Mouse (Mus musculus): ENCODE data around the gene Adat2.

The Adat2 gene

DNA sequence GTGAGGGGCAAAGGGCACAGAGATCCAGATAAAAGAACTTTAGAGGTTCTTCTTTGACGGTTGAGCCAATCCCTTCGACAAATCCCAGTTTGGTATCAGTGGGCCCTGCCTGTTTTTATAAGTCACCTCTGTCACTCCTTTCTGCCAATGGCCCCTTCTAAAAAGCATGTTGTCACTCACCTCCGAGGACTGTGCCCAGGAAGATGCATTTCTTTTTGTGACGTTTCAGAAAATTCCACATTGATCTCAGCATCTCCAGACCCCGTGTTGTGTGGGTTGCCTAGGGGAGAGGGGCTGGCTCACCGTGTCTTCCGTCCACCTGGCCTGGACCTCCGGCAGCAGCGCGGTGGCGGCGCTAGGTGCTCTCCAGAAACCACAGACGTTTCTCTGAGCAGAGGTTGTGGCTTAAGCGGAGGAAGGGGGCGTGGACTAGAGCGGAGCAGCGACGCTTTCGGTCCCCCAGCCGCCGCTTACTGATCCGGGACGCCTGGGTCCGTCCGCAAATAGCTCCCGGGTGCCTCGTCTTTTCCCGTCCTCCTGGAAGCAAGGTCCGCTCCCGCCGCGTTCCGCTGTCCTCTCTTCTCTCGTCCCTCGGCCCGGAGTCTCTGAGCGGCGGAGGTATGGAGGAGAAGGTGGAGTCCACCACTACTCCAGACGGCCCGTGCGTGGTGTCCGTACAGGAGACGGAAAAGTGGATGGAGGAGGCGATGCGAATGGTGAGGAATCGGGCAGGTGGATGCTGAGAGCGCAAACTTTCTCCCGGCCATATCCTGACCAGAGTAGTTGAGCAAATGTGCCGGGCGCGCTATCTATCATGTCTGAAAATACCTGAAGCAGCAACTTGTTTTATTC lies at the start of gene Adat2, which contains the start of gene Pex3:
TSS of gene Adat2 (plus strand) at position 249 of the 852 bp plus-strand sequence.
TSS of gene Pex3 (minus strand) at position 497 of the 852 bp plus-strand sequence.
- peak; percentile 95 for DNase-seq (ENCODE audit: low spot score)

DNA sequence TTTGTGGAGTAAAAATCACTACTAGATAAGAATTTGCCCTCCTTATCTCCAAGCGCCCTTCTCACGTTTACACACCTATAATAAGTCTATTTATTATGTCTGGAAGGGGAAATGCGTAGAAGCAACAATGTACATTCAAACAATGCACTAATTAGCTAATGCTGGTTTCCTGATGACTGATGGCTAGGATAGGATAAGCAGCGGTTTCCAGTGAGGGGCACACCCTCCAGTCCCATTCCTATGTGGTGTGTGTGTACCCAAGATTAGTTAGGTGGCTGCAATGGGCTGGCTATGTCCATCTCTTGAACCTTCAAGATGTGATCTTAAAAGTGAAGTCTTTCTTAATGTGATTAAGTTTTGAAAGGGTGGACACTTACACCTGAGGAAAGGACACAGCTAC lies 30.8 kb upstream of the Adat2 start:
- no peak for DNase-seq (ENCODE audit: low spot score)

DNA sequence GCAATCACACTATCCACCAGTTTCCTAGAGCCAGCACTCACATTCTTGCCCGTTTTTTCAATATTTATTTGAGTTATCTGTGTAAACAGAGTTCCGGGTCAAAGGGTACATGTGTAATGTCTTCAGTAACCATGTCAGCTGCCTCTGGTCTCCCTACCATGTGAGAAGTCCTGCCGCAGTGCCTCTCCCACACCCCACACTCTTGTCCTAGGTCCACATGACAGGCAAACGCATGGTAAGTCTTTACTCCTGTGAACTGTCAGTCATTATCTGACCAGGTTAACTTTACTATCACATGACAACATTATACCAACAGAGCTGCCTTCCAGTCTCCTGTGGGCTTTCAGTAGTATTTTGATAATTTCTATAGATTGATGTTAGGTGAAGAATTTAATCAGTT lies 24.5 kb upstream of the Adat2 start:
- DNase-seq (ENCODE audit: low spot score): no peak

DNA sequence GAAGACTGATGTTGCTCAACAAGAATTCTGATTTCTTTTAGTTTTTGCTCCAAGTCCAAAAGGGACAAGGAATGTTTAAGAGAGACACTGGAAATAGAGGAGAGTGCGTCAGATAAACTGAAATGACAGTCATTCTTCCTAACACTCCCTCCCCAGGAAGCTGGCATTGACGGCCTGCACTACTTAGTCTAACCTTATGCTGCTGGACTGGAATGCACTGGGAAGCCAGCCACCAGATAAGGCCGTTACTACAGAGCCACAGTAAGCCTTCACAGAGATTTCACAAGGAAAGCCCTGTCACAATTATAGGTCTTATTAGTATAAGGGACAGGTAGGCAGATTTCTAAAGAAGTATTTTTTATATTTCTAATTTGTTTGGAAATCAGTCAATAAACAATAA lies 17.9 kb upstream of the Adat2 start:
- DNase-seq (ENCODE audit: low spot score): no peak

DNA sequence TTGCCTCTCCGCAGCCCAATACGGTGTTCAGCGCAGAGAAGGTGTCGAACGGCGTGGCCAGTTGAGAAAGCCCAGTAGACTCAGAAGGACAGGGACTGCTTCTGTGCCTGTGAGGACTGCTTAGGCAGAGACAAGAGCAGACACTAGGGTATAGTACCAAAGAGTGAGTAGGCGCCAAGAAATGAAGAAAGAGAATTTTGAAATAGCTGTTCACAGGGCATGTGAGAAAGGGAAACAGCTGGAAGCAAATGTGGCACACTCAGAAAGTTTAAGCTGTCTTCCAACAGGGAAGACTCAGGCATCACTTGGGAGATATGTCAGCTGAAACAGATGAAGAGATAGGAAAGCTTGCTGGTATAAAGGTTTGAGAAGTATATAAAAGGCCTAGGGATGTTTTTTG lies 16.0 kb upstream of the Adat2 start:
- DNase-seq (ENCODE audit: low spot score): no peak

DNA sequence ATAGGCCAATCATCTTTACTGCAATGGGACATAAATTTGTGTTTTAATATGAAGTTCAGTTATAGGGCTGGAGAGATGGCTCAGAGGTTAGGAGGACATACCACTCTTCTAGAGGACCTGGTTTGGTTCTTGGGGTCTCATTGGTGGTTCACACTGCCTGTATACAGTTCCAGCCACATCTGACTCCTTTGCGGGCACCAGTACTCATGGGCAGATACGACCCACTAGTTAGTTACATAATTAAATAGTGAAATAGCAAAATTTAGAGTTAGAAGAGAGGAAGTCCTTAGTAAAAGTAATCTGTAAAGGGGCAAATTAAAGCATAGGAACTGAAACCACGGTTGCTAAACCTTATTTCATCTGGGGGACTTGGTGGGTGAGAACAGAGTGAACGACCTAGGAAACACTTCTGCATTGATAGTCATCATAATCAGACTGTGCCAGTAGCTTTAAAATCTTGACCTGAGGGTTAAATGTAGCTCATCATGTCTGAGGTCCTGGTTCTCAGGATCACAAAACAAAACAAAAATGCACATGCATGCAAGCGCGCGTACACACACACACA lies 12.8 kb upstream of the Adat2 start:
- no peak for DNase-seq (ENCODE audit: low spot score)

DNA sequence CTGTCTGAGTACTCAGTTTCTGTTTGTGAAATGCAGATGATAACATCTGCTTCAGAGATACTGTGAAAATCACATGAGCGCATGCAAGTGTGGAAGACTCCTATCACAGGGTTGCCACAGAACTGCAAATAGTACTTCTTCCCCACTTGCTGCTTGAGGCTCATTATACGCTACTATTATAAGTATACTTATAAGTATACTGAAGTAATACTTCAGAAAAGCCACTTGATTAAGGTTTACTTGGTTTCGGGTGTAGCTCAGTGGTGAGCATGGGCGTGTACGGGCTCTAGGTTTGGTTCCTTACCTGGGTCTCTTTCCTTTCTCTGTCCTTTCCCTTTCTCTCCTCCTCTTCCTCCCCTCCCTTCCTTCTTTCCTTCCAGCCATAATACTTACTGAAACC lies 11.0 kb upstream of the Adat2 start:
- no peak for DNase-seq (ENCODE audit: low spot score)

DNA sequence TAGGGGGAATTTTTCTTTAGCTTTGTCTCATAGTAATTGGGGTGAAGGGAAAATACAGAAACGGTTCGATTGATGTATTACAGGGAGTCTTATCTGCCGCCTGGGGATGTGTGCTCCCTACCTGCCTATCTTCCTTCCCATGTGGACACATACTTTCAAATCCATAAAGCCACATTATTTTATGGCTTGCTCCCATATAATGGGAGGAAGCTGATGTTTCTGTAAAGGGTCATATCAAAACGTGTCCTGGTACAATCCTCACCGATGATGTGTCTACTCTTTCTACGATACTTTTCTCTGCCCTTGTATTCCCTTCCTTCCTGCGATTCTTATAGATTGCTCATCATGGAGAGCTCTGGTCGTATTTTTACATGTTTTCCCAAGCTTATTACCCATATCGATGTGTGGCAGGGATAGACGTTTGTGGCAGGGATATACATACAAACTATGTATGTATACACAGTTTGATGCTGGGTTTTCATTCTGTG lies 848 bp downstream of the Adat2 start:
- no peak for DNase-seq (ENCODE audit: low spot score)

DNA sequence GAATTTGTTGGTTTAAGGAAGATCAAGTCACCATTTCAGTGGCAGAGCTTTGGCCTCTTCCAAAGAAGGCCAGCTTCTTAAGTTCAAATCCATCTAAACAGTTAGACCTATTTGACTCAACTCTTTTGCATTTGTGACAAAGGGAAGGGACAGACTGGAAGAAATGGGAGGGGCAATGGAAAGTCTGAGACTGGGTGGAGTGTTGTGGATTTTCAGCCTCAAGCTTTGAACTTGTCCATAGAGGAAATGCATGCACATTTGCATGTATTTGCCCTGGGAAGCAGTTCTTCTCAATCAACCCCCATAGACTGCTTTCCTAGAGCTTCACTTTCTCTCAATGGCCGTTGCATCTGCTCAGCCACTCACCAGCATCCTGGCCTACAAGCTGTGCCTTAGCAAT lies 1.6 kb downstream of the Adat2 start:
- DNase-seq (ENCODE audit: low spot score): no peak

DNA sequence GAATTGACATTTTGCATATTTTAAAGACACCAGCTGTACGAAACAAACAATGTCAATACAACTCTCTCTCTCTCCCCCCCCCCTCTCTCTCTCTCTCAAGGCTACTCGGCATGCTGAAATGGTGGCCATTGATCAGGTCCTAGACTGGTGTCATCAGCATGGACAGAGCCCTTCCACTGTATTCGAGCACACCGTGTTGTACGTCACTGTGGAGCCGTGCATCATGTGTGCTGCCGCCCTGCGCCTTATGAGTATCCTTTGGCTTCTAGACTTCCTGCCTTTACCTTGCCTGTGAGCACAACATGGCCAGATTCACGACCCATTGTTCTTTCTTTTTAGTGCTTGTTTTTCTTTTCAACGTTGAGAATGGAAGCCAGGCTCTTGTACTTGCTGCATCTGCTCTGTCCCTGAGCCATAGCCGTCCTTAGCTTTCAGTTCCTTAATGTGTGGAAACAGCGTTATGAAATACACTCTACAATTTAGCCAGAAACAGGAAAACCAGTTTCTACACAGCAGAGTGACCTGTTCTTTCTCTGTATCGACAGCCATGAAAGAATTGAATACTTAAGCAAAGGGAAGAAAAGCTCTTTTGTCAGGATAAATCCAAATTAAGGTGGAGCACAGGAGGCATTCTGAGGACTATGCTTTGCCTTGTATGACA lies 7.5 kb downstream of the Adat2 start:
- DNase-seq (ENCODE audit: low spot score): no peak

DNA sequence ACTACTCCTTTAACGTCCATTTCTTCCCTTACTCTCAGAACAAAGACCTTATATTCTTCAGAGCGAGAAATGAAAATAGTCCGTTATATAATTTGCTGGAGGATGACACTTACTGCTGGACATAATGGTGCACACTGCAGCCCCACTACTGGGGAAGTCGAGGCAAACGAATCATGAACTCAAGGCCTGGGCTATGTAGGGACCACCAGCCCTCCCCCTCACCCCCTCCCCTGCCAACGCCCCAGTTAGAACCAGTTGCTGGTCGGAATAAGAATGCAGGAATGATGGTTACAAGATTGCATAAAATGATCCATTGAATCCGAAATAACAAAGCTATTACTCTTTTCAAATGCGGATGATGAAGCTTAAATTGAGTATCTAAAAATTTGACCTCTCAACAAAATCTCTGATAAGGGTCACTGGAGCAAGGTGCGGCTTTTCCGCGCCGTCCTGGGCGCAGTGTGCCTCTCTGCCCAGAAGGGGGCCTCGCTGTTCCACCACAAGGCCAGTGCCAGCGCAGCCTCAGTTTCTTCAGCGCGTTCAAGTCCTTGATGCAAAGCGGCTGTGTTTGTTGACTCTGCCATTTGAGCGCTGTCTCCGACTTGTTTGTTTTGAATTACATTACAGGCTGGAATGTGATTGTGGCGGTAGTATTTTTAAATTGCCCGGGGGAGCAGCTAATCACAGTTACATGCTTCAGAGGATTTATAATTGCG lies 11.8 kb downstream of the Adat2 start:
- peak; percentile 87 for DNase-seq (ENCODE audit: low spot score)

DNA sequence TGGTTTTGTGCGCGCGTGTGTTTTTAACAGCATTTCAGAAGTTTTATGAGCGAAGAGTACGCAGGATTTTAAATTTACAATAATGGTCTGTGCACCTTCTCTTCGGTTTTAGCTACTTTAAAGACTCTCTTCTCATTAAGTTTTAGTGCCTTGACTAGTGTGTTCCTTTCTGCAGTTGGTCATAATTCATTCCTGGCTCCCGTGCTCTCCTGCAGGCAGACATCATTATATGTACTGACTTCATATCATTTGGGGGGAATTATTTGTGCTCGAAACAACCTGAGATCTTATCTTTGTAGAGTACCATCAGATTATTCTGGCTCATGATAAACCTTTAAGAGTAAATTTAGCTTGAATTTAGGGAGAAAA lies 12.4 kb downstream of the Adat2 start:
- no peak for DNase-seq (ENCODE audit: low spot score)

DNA sequence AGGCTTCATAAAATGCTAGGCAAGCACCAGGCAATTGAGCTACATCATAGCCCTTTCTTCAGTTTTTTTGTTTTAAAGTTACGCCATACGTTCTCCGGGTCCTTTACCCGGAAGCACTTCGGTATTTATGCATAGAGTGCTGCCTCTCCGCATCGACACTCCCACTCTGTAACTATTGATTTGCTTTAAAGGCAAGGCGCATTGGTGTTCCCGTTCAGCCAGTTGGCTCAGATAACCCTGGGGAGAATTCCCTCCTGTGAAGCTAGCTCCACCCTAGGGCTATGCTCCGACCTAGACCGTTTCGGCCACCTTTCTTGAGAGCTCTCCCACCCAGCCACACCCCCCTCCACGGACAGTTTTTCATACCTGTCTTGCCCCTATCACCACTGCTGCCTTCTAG lies 13.7 kb downstream of the Adat2 start:
- DNase-seq (ENCODE audit: low spot score): no peak

DNA sequence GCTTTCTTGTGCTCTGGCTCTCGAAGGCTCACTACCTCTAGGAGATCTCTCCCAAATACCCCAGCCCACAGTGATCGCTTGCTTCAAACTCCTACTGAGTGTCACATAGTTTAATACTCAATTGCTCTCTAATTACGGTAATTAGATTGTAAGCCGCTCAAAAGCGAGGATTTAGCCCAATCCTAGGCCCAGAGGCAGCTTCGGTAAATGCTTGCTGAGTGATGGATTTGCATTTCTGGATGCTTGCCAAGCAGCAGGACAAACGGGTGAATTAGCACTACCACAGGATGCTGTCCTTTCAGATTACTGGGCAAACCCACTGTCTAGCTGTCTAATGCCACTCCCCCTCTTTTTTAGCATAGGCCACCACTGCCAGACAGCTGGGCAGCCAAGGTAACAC lies 17.1 kb downstream of the Adat2 start:
- no peak for DNase-seq (ENCODE audit: low spot score)

DNA sequence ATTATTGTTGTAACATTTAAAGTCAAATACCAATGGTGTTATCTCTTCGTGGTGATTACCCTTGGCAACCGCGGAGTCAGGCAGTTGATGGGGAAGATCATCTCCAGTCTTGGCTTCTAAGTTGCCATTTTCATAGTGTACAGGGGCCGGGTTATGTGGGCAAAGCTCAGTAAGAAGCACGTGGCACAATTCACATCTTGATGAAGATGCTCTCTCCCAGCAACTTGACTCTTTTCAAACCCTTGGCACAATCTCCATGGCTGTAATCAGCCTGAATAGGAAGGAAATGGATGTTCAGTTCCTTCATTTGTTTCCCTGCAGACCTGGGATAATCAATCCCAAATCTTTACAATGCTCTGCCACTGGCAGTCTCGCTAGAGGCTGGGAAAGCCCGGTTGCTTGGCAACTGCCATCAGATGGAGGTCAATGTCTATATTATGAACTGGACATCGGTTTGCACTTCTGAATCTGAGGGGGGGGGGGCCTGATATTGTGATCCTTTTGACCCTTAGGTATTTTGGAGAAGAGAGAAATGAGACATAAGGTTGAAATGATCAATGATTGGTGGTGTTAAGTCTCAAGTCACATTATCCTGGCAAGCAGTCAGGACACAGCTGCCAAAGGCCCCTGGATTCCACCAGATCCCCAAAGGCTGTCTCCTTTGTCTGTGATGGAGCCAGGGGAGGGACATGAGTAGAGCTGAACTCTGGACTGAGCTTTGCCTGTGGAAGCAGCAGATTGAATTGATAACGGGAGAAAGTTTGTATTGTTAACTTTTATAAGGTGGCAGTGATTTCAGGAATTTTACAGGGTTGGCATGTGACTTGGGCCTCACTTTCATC lies 18.2 kb downstream of the Adat2 start:
- DNase-seq (ENCODE audit: low spot score): peak; percentile 24

DNA sequence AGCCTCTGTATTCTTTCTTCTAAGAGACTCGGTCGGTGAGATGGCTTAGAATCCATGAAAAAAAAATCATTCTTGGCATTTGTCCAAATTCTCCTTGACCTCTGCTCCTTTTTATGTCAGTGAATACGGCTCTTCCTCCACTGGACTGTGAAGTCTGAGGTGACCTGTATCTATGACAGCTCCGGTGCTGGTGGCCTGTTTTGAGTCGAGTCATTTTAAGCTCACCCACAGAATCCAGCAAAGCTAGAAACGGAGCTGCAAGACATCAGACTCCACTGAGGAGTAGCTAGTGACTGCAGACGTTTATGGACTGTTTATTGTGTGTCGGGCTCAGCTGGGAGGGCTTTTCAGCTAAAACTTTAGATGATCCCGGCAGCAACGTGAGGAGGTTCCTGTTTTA lies 19.3 kb downstream of the Adat2 start:
- no peak for DNase-seq (ENCODE audit: low spot score)

DNA sequence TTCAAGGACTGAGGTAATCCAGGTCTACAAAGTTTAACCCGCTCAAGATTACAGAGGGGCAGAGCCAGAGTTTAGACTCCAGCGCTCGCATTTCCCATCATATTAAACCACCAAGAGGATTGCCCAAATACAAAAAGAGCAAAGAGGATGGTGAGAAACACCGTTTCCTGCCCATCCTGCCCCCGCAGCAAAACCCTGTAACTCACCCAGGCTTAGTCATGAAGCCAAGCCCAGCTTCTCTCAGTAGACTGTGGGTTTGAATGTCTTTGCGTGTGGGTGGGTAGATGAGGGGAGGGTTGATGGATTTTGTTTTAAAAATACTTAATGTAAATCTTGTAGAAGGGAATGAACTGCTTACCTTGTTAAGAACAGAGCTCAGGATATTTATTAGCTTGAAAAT lies 19.7 kb downstream of the Adat2 start:
- no peak for DNase-seq (ENCODE audit: low spot score)

DNA sequence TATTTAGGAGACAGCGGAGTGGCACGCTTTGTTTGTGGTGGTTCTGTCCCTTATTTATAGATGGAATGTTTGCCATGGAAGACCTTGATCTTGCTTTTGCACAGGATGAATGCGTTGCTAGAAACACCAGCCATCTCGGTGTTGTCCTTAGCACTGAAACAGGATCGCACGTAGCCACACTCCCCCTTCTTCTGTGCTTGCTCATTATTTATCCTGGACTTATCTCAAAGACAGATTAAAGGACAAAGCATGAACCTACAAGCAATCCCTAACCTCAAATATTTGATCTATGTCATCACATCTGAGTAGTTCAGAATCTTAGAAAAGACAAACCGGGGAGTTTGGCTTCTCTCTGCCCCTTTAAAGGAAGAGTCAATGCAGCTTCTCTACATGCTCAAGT lies 24.4 kb downstream of the Adat2 start:
- no peak for DNase-seq (ENCODE audit: low spot score)

DNA sequence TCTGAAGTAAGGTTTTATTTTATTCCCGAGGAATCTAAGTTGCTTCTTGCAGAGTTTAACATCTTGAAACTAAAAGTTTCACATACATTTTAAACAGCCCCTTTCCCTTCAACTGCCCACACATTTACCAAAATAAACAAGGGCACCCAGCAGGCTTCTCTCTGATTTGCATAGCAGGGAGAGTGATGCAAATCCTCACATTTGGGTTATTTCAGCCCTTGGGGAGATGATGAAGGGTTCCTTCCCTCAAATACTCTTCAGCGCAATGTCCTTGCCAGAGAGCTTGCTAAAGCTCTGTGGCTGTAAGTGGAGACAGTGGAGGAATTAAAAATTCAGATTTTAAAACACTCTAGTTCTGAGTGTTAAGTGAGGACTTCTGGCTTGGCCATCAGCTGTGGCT lies 35.2 kb downstream of the Adat2 start:
- no peak for DNase-seq (ENCODE audit: low spot score)

DNA sequence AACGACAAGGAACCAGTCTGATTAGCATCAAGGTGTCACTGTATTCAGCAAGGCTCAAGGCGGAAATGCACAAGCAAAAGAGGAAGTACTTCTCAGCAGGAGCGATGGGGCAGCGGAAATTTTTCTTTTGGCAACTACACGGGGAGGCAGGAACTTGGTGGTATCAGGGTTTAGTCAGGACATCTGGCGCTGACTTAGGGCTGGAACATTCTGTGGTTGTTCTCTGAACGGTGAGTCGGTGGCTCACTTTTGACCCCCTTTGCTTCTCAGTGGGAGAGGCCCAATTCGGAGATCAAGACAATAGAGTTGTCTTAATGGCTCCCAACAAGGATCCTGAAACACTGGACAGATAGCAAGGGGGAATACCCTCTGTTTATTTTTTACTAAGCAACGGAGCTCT lies 39.5 kb downstream of the Adat2 start:
- DNase-seq (ENCODE audit: low spot score): no peak

DNA sequence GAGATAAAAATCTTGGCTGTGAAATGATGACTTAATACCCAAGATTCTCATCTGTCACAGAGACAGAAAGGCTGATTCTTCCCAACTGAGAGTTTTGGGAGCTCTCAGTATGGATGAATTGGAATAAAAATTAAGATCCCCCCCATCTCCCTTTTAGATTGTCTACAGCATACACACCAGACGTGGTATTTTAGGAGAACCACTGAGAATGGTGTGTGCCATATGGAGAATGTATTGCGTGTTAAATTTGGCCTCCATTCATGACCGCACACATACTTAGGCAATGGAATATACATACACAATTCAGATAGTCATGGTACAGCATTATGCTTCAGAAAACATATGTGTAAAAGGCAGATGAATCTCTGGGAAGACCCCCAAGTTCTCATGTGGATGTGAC lies 40.8 kb downstream of the Adat2 start:
- no peak for DNase-seq (ENCODE audit: low spot score)

DNA sequence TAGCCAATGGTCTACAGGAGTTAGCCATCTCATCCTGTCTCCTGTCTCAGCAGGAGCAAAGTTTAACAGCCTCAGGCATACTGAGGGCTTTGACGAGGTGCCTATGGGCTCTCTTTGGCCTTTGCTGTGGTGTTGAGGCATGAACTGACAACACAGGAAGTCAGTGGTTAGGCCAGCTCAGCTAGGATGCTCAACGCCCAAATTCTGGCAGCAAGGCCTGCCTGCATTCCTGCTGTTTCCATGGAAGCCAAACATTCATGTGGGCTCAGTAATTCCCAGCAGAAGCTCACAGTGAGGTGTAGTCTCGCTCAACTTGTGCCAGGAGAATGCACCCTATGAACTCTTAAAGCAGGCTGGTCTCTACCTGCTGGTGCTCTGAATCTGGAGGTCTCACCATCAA lies 43.4 kb downstream of the Adat2 start:
- DNase-seq (ENCODE audit: low spot score): peak; percentile 20

Data from embryo, embryonic 10 days (tissue).